Mouse (Mus musculus): ENCODE results near the gene Wdr93. TPM values are rescaled to one million over a fixed set of nuclear protein-coding genes. Genes with fewer than 3 reads are reported as not detected.
A peak's percentile ranks its signal among the peaks of the same experiment; 100 is the strongest.

Gene Wdr93
- total and polyA plus RNA-seq, 2 experiments from 2014 or later = 0.27 to 0.32 TPM

GRCm38 (mm10) chr7:79740279-79740678 lies 2.7 kb upstream of the Wdr93 start:
- H3K4me1 ChIP-seq (ENCODE audit: insufficient read depth, low read length) = peaks cover 7% of the 10 kb centered on the region; the same call in 1 of the 2 replicates
- no peaks in the 10 kb centered on the region for H3K36me3 ChIP-seq (ENCODE audit: insufficient read depth, low read length)
- no peak for ATAC-seq (ENCODE audit: low FRiP score)
- no peaks in the 10 kb centered on the region for H3K9me3 ChIP-seq (ENCODE audit: low read length)
- no peak for TF ChIP-seq CTCF (IDR thresholded peaks at IDR 0.05)
- DNase-seq (ENCODE audit: low spot score) = no peak
- no peak overlapping the region for H3K4me2 ChIP-seq (ENCODE audit: low read depth, low read length, poor library complexity, severe bottlenecking)
- H3K27me3 ChIP-seq (ENCODE audit: insufficient read depth, low read length) = no peaks in the 10 kb centered on the region
- no peak overlapping the region for H3K9ac ChIP-seq (replicated peaks; ENCODE audit: low read length, poor library complexity, severe bottlenecking)
- H3K4me3 ChIP-seq (ENCODE audit: low read depth, low read length) = no peak overlapping the region
- WGBS = 82% methylated on average over 4 of the region's 4 CpGs
- H3K27ac ChIP-seq (ENCODE audit: low read depth, low read length) = no peak overlapping the region

DNA sequence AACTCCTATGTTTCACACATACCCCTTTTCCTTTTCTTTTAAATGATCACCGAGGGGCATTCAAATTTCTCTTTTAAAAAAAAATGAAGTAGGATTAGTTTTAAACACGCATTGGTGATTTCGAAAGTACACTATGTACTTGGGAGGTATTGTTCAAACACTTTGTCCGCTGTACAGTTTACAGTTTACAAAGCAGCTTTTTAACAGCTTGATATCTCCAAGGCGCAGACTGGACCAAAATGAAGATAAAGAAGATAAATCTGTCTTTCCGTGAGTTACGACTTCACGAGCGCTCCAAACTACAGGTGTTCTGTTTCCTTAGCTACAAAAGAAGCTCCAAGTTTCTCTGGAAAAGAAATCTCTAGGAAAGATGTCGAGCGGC lies 695 bp upstream of the Wdr93 start:
- 26% methylated on average over 11 of the region's 11 CpGs for WGBS
- no peak for DNase-seq (ENCODE audit: low spot score)
- Histone ChIP-seq H3K9ac (replicated peaks; ENCODE audit: low read length, poor library complexity, severe bottlenecking) (peak overlapping the region; percentile 56), H3K4me1 (ENCODE audit: insufficient read depth, low read length) (peaks cover 7% of the 10 kb centered on the region; the same call in 1 of the 2 replicates), H3K36me3 (ENCODE audit: insufficient read depth, low read length) (no peaks in the 10 kb centered on the region), H3K4me3 (ENCODE audit: low read depth, low read length) (peak overlapping the region; percentile 75), H3K4me2 (ENCODE audit: low read depth, low read length, poor library complexity, severe bottlenecking) (peak overlapping the region; percentile 98), H3K27me3 (ENCODE audit: insufficient read depth, low read length) (no peaks in the 10 kb centered on the region), H3K27ac (ENCODE audit: low read depth, low read length) (no peak overlapping the region), H3K9me3 (ENCODE audit: low read length) (no peaks in the 10 kb centered on the region)
- no peak for TF ChIP-seq CTCF (IDR thresholded peaks at IDR 0.05)
- no peak for ATAC-seq (ENCODE audit: low FRiP score)

- Histone ChIP-seq H3K36me3 (ENCODE audit: insufficient read depth, low read length) (no peaks in the 10 kb centered on the region), H3K4me2 (ENCODE audit: low read depth, low read length, poor library complexity, severe bottlenecking) (no peak overlapping the region), H3K9me3 (ENCODE audit: low read length) (no peaks in the 10 kb centered on the region), H3K27me3 (ENCODE audit: insufficient read depth, low read length) (no peaks in the 10 kb centered on the region), H3K4me3 (ENCODE audit: low read depth, low read length) (no peak overlapping the region), H3K4me1 (ENCODE audit: insufficient read depth, low read length) (peaks cover 7% of the 10 kb centered on the region; the same call in 1 of the 2 replicates), H3K9ac (replicated peaks; ENCODE audit: low read length, poor library complexity, severe bottlenecking) (no peak overlapping the region), H3K27ac (ENCODE audit: low read depth, low read length) (no peak overlapping the region)
- no peak for DNase-seq (ENCODE audit: low spot score)
- no peak for ATAC-seq (ENCODE audit: low FRiP score)
- 91% methylated on average over 9 of the region's 9 CpGs for WGBS
- no peak for TF ChIP-seq CTCF (IDR thresholded peaks at IDR 0.05)
Observed at GRCm38 (mm10) chr7:79744051-79744450, 1.1 kb downstream of the Wdr93 start.

- 80% methylated on average over 5 of the region's 5 CpGs for WGBS
- Histone ChIP-seq H3K4me3 (ENCODE audit: low read depth, low read length) (no peak overlapping the region), H3K9ac (replicated peaks; ENCODE audit: low read length, poor library complexity, severe bottlenecking) (no peak overlapping the region), H3K27ac (ENCODE audit: low read depth, low read length) (no peak overlapping the region), H3K9me3 (ENCODE audit: low read length) (no peaks in the 10 kb centered on the region), H3K36me3 (ENCODE audit: insufficient read depth, low read length) (no peaks in the 10 kb centered on the region), H3K4me1 (ENCODE audit: insufficient read depth, low read length) (peaks cover 7% of the 10 kb centered on the region; the same call in 1 of the 2 replicates), H3K27me3 (ENCODE audit: insufficient read depth, low read length) (no peaks in the 10 kb centered on the region), H3K4me2 (ENCODE audit: low read depth, low read length, poor library complexity, severe bottlenecking) (no peak overlapping the region)
- ATAC-seq (ENCODE audit: low FRiP score) (no peak), DNase-seq (ENCODE audit: low spot score) (no peak)
- no peak for TF ChIP-seq CTCF (IDR thresholded peaks at IDR 0.05)
Observed at GRCm38 (mm10) chr7:79744585-79744984, 1.6 kb downstream of the Wdr93 start.

GRCm38 (mm10) chr7:79747659-79748058 lies 4.7 kb downstream of the Wdr93 start:
- no peak for TF ChIP-seq CTCF (IDR thresholded peaks at IDR 0.05)
- Histone ChIP-seq H3K36me3 (ENCODE audit: insufficient read depth, low read length) (no peaks in the 10 kb centered on the region), H3K27me3 (ENCODE audit: insufficient read depth, low read length) (no peaks in the 10 kb centered on the region), H3K9me3 (ENCODE audit: low read length) (no peaks in the 10 kb centered on the region), H3K4me3 (ENCODE audit: low read depth, low read length) (no peak overlapping the region), H3K9ac (replicated peaks; ENCODE audit: low read length, poor library complexity, severe bottlenecking) (no peak overlapping the region), H3K27ac (ENCODE audit: low read depth, low read length) (no peak overlapping the region), H3K4me1 (ENCODE audit: insufficient read depth, low read length) (peaks cover 7% of the 10 kb centered on the region; the same call in 1 of the 2 replicates), H3K4me2 (ENCODE audit: low read depth, low read length, poor library complexity, severe bottlenecking) (no peak overlapping the region)
- WGBS = 77% methylated on average over 6 of the region's 6 CpGs
- no peak for ATAC-seq (ENCODE audit: low FRiP score)
- DNase-seq (ENCODE audit: low spot score) = no peak

DNA sequence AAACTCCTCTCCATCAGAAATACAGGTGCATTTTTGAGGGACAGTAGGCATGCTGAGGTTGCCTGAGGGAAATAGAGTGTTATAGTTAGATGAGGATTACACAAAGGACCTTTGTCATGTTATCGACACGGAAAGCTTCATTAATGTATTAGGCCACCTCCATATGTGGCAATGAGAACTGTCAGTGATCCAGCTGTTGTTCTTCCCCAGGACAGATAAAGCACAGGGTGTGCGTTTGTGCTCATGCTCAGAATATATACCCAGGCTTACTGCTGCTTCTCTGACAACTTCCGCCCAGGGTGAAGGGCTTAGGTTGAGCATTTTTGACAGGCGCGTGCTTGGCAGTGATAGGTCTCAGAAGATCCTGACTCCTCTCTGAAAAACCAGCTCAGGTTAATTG lies 6.5 kb downstream of the Wdr93 start:
- no peak overlapping the region for H3K4me2 ChIP-seq (ENCODE audit: low read depth, low read length, poor library complexity, severe bottlenecking)
- H3K9ac ChIP-seq (replicated peaks; ENCODE audit: low read length, poor library complexity, severe bottlenecking) = no peak overlapping the region
- no peaks in the 10 kb centered on the region for H3K27me3 ChIP-seq (ENCODE audit: insufficient read depth, low read length)
- no peaks in the 10 kb centered on the region for H3K4me1 ChIP-seq (ENCODE audit: insufficient read depth, low read length)
- H3K27ac ChIP-seq (ENCODE audit: low read depth, low read length) = no peak overlapping the region
- no peaks in the 10 kb centered on the region for H3K36me3 ChIP-seq (ENCODE audit: insufficient read depth, low read length)
- no peak overlapping the region for H3K4me3 ChIP-seq (ENCODE audit: low read depth, low read length)
- 81% methylated on average over 6 of the region's 6 CpGs for WGBS
- DNase-seq (ENCODE audit: low spot score) = no peak
- ATAC-seq (ENCODE audit: low FRiP score) = no peak
- H3K9me3 ChIP-seq (ENCODE audit: low read length) = no peaks in the 10 kb centered on the region
- TF ChIP-seq CTCF (IDR thresholded peaks at IDR 0.05) = no peak

All from midbrain, postnatal 0 days (tissue).